ENCODE assay signal across 9 mouse cellular contexts in the genomic region with DNA sequence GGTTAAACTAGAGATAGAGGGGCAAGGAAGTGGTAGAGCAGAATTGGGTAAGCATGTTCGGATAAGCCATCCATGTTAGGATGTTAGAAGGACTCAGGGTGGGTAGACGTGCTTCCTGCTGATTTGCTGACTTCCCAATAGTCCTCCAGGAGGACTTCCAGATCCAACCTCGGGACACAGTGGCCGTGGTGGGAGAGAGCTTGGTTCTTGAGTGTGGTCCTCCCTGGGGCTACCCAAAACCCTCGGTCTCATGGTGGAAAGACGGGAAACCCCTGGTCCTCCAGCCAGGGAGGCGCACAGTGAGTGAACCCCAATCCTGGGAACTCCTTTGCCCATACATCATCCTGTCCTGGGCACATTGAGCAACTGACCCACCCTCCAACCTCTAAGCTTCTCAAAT. TPM values are rescaled to one million over a fixed set of nuclear protein-coding genes. Genes with fewer than 3 reads are reported as not detected.
DNase-seq lines count a peak whose midpoint lies in the region; ATAC-seq and TF ChIP-seq lines count a peak whose summit lies in the region.
"Had no signal": no experiment of that assay in that cellular context is flagged by ENCODE, and none has a peak within 500 bp of the region (broad histone marks: within the 10 kb centered on the region; RNA-seq: fewer than 3 reads in every experiment).

No protein-coding gene starts in this region.

- no peak for ATAC-seq in hindbrain, embryonic 15.5 days (ENCODE audit: low FRiP score, low read depth)
- ATAC-seq in lung, postnatal 0 days = no peak
- no peak for ATAC-seq in intestine, postnatal 0 days
- no peak for ATAC-seq in stomach, postnatal 0 days (ENCODE audit: low FRiP score, low TSS enrichment)

- no peak overlapping the region for H3K27ac ChIP-seq in hindbrain, embryonic 15.5 days (replicated peaks)
- H3K27ac ChIP-seq in hindbrain, embryonic 10.5 days = no peak overlapping the region
- no peak overlapping the region for H3K27ac ChIP-seq in lung, postnatal 0 days (ENCODE audit: low read length)
- no peak overlapping the region for H3K27ac ChIP-seq in intestine, postnatal 0 days (ENCODE audit: low read depth, low read length)
- no peak overlapping the region for H3K27ac ChIP-seq in stomach, postnatal 0 days (replicated peaks)

- no peaks in the 10 kb centered on the region for H3K9me3 ChIP-seq in hindbrain, embryonic 15.5 days
- H3K9me3 ChIP-seq in hindbrain, embryonic 10.5 days = no peaks in the 10 kb centered on the region
- no peaks in the 10 kb centered on the region for H3K9me3 ChIP-seq in lung, postnatal 0 days (ENCODE audit: low read length)
- no peaks in the 10 kb centered on the region for H3K9me3 ChIP-seq in intestine, postnatal 0 days (ENCODE audit: control insufficient read depth)
- no peaks in the 10 kb centered on the region for H3K9me3 ChIP-seq in stomach, postnatal 0 days (ENCODE audit: control insufficient read depth, low read length)

- 0 out of 2 replicates have a peak overlapping the region, but pooled peaks have one; percentile 1 for H3K4me3 ChIP-seq in hindbrain, embryonic 15.5 days
- no peak overlapping the region for H3K4me3 ChIP-seq in hindbrain, embryonic 10.5 days
- H3K4me3 ChIP-seq in lung, postnatal 0 days (ENCODE audit: low read depth, low read length) = peak overlapping the region; percentile 42
- H3K4me3 ChIP-seq in intestine, postnatal 0 days (ENCODE audit: low read depth, low read length) = peak overlapping the region; percentile 18
- peak overlapping the region; percentile 20 for H3K4me3 ChIP-seq in stomach, postnatal 0 days (ENCODE audit: low read depth, low read length)

- TF ChIP-seq CTCF in lung, postnatal 0 days (IDR thresholded peaks at IDR 0.05) = no peak
- no peak for TF ChIP-seq CTCF in intestine, postnatal 0 days (IDR thresholded peaks at IDR 0.05; ENCODE audit: low read depth)
- no peak for TF ChIP-seq CTCF in stomach, postnatal 0 days (IDR thresholded peaks at IDR 0.05; ENCODE audit: low read depth)

- 90% methylated on average over 7 of the region's 7 CpGs for WGBS in hindbrain, embryonic 15.5 days
- WGBS in hindbrain, embryonic 10.5 days = 87% methylated on average over 7 of the region's 7 CpGs
- WGBS in lung, postnatal 0 days = 69% methylated on average over 7 of the region's 7 CpGs
- WGBS in intestine, postnatal 0 days = 76% methylated on average over 7 of the region's 7 CpGs
- WGBS in stomach, postnatal 0 days = 82% methylated on average over 7 of the region's 7 CpGs

- TF ChIP-seq EP300 in lung, postnatal 0 days (IDR thresholded peaks at IDR 0.05) = no peak
- TF ChIP-seq EP300 in stomach, postnatal 0 days (optimal IDR thresholded peaks at IDR 0.05) = no peak

- DNase-seq in hindbrain, embryonic 10.5 days (ENCODE audit: low spot score) = no peak
- no peak for DNase-seq in lung, postnatal 0 days (ENCODE audit: low spot score)
- DNase-seq in lung, adult 18-20 months = no peak
- DNase-seq in stomach, postnatal 0 days (ENCODE audit: low spot score) = no peak
- no peak for DNase-seq in gastrocnemius, postnatal 14 days
- DNase-seq: cerebellum, postnatal 10 days had no signal

- intact Hi-C loops in gastrocnemius, postnatal 14 days (cut with DNase I; ENCODE audit: low total_unique reads) = no loop called here

- H3K9ac ChIP-seq in hindbrain, embryonic 15.5 days = no peak overlapping the region
- H3K9ac ChIP-seq in lung, postnatal 0 days (replicated peaks; ENCODE audit: low read depth) = no peak overlapping the region; the same call in 1 of the 2 replicates
- H3K9ac ChIP-seq in intestine, postnatal 0 days (ENCODE audit: low read depth, low read length) = no peak overlapping the region
- H3K9ac ChIP-seq in stomach, postnatal 0 days (ENCODE audit: low read length) = no peak overlapping the region

- no peaks in the 10 kb centered on the region for H3K27me3 ChIP-seq in hindbrain, embryonic 15.5 days
- H3K27me3 ChIP-seq in hindbrain, embryonic 10.5 days (ENCODE audit: insufficient read depth, poor library complexity, severe bottlenecking) = peaks cover 37% of the 10 kb centered on the region
- no peaks in the 10 kb centered on the region for H3K27me3 ChIP-seq in lung, postnatal 0 days (replicated peaks; ENCODE audit: insufficient read depth, low read length)
- no peaks in the 10 kb centered on the region for H3K27me3 ChIP-seq in intestine, postnatal 0 days (replicated peaks; ENCODE audit: control insufficient read depth, insufficient read depth, low read length)
- no peaks in the 10 kb centered on the region for H3K27me3 ChIP-seq in stomach, postnatal 0 days (ENCODE audit: control insufficient read depth, insufficient read depth, low read length)

- no peak overlapping the region for H3K4me2 ChIP-seq in hindbrain, embryonic 15.5 days
- H3K4me2 ChIP-seq in lung, postnatal 0 days (replicated peaks; ENCODE audit: low read depth, low read length) = peak overlapping the region; percentile 48
- H3K4me2 ChIP-seq in intestine, postnatal 0 days (replicated peaks; ENCODE audit: low read depth) = peak overlapping the region; percentile 21; the same call in 1 of the 2 replicates
- H3K4me2 ChIP-seq in stomach, postnatal 0 days (replicated peaks; ENCODE audit: low read depth) = 0 out of 2 replicates have a peak overlapping the region, but pooled peaks have one; percentile 14

- peaks cover 3% of the 10 kb centered on the region for H3K4me1 ChIP-seq in hindbrain, embryonic 15.5 days (replicated peaks)
- peaks cover 8% of the 10 kb centered on the region for H3K4me1 ChIP-seq in hindbrain, embryonic 10.5 days (replicated peaks)
- H3K4me1 ChIP-seq in lung, postnatal 0 days (ENCODE audit: insufficient read depth, low read depth, low read length) = no peaks in the 10 kb centered on the region
- no peaks in the 10 kb centered on the region for H3K4me1 ChIP-seq in intestine, postnatal 0 days (replicated peaks; ENCODE audit: control insufficient read depth, insufficient read depth, low read length)
- H3K4me1 ChIP-seq in stomach, postnatal 0 days (replicated peaks; ENCODE audit: control insufficient read depth, insufficient read depth) = no peaks in the 10 kb centered on the region

- H3K36me3 ChIP-seq in hindbrain, embryonic 15.5 days = no peaks in the 10 kb centered on the region
- H3K36me3 ChIP-seq in hindbrain, embryonic 10.5 days = no peaks in the 10 kb centered on the region
- no peaks in the 10 kb centered on the region for H3K36me3 ChIP-seq in lung, postnatal 0 days (ENCODE audit: insufficient read depth, low read length)
- H3K36me3 ChIP-seq in intestine, postnatal 0 days (ENCODE audit: control insufficient read depth, insufficient read depth) = no peaks in the 10 kb centered on the region
- no peaks in the 10 kb centered on the region for H3K36me3 ChIP-seq in stomach, postnatal 0 days (ENCODE audit: control insufficient read depth, insufficient read depth, low read length)

RNA-seq across cellular contexts. Expression of a gene that starts 1.3 kb away (rescaled TPM):
- polyA plus RNA-seq in hindbrain, embryonic 15.5 days (2015; fragmentation: Nextera tagmentation; extraction: Ambion mirVana) = 4.6 and 8.2 TPM in 2 replicates
- polyA plus RNA-seq in hindbrain, embryonic 10.5 days (2016; fragmentation: Nextera tagmentation; extraction: Ambion mirVana) = 6.6 and 7.7 TPM in 2 replicates
- polyA plus RNA-seq in lung, postnatal 0 days (2015; fragmentation: Nextera tagmentation; extraction: Ambion mirVana) = 18.9 and 21.6 TPM in 2 replicates
- polyA plus RNA-seq in intestine, postnatal 0 days (2015; fragmentation: Nextera tagmentation; extraction: Ambion mirVana) = 6.6 and 7.1 TPM in 2 replicates
- polyA plus RNA-seq in stomach, postnatal 0 days (2015; fragmentation: Nextera tagmentation; extraction: Ambion mirVana) = 4.4 and 5.2 TPM in 2 replicates
- 10 to 100 TPM; 16.7 to 23.6 TPM for total RNA-seq in gastrocnemius, postnatal 14 days (2021)
- total RNA-seq: megakaryocyte, adult 5-6 weeks had no signal

RNA-seq across cellular contexts. Expression of a gene that starts 30.0 kb away (rescaled TPM):
- 13.0 and 14.1 TPM in 2 replicates for polyA plus RNA-seq in hindbrain, embryonic 15.5 days (2015; fragmentation: Nextera tagmentation; extraction: Ambion mirVana)
- 29.1 and 148 TPM in 2 replicates for polyA plus RNA-seq in hindbrain, embryonic 10.5 days (2016; fragmentation: Nextera tagmentation; extraction: Ambion mirVana)
- polyA plus RNA-seq in lung, postnatal 0 days (2015; fragmentation: Nextera tagmentation; extraction: Ambion mirVana) = 0.08 and 0.14 TPM in 2 replicates
- polyA plus RNA-seq in intestine, postnatal 0 days (2015; fragmentation: Nextera tagmentation; extraction: Ambion mirVana) = 0.07 TPM in 1 of 2 replicates, not detected in the other
- polyA plus RNA-seq in stomach, postnatal 0 days (2015; fragmentation: Nextera tagmentation; extraction: Ambion mirVana) = 0.02 and 0.11 TPM in 2 replicates
- not detected for total RNA-seq in gastrocnemius, postnatal 14 days (2021)
- total RNA-seq: megakaryocyte, adult 5-6 weeks had no signal

RNA-seq across cellular contexts. Expression of a gene that starts 35.9 kb away (rescaled TPM):
- 24.9 and 28.7 TPM in 2 replicates for polyA plus RNA-seq in hindbrain, embryonic 15.5 days (2015; fragmentation: Nextera tagmentation; extraction: Ambion mirVana)
- 0.51 TPM in 1 of 2 replicates, not detected in the other for polyA plus RNA-seq in hindbrain, embryonic 10.5 days (2016; fragmentation: Nextera tagmentation; extraction: Ambion mirVana)
- polyA plus RNA-seq in lung, postnatal 0 days (2015; fragmentation: Nextera tagmentation; extraction: Ambion mirVana) = 0.81 and 1.2 TPM in 2 replicates
- 0.18 and 0.38 TPM in 2 replicates for polyA plus RNA-seq in intestine, postnatal 0 days (2015; fragmentation: Nextera tagmentation; extraction: Ambion mirVana)
- polyA plus RNA-seq in stomach, postnatal 0 days (2015; fragmentation: Nextera tagmentation; extraction: Ambion mirVana) = 0.08 and 0.10 TPM in 2 replicates
- 1 to 10 TPM in 1 of 2 experiments, under 1 TPM in 1; 0.11 to 1.3 TPM for total RNA-seq in gastrocnemius, postnatal 14 days (2021)
- total RNA-seq: megakaryocyte, adult 5-6 weeks had no signal

RNA-seq across cellular contexts. Expression of a gene that starts 54.8 kb away (rescaled TPM):
- 7.4 and 7.8 TPM in 2 replicates for polyA plus RNA-seq in hindbrain, embryonic 15.5 days (2015; fragmentation: Nextera tagmentation; extraction: Ambion mirVana)
- 7.9 and 11.4 TPM in 2 replicates for polyA plus RNA-seq in hindbrain, embryonic 10.5 days (2016; fragmentation: Nextera tagmentation; extraction: Ambion mirVana)
- polyA plus RNA-seq in lung, postnatal 0 days (2015; fragmentation: Nextera tagmentation; extraction: Ambion mirVana) = 4.5 and 5.8 TPM in 2 replicates
- 1.8 and 1.9 TPM in 2 replicates for polyA plus RNA-seq in intestine, postnatal 0 days (2015; fragmentation: Nextera tagmentation; extraction: Ambion mirVana)
- 2.2 TPM in 2 replicates for polyA plus RNA-seq in stomach, postnatal 0 days (2015; fragmentation: Nextera tagmentation; extraction: Ambion mirVana)
- 1 to 10 TPM; 1.2 to 1.4 TPM for total RNA-seq in gastrocnemius, postnatal 14 days (2021)

Comparison
In these comparisons a context has a peak if more than half of its experiments do, and no peak if none do; other contexts are left out.
1. RNA of a gene that starts 35.9 kb away (polyA plus RNA-seq): 24.9 to 28.7 TPM in hindbrain, embryonic 15.5 days; 0.81 to 1.2 TPM in lung, postnatal 0 days, 0.51 TPM in hindbrain, embryonic 10.5 days, 0.18 to 0.38 TPM in intestine, postnatal 0 days and 0.08 to 0.10 TPM in stomach, postnatal 0 days; every median in the first group is over 10 times any median in the second.
2. RNA of a gene that starts 30.0 kb away (polyA plus RNA-seq): 29.1 to 148 TPM in hindbrain, embryonic 10.5 days and 13.0 to 14.1 TPM in hindbrain, embryonic 15.5 days; 0.02 to 0.11 TPM in stomach, postnatal 0 days, 0.08 to 0.14 TPM in lung, postnatal 0 days and 0.07 TPM in intestine, postnatal 0 days; every median in the first group is over 10 times any median in the second.